Mouse (Mus musculus): Measurements from ENCODE around the gene Gata2. TPM values are rescaled to one million over a fixed set of nuclear protein-coding genes. Genes with fewer than 3 reads are reported as not detected.

Gata2 gene
- 6.1 and 7.5 TPM in 2 replicates for total RNA-seq (2014; rRNA removed)
- polyA plus RNA-seq (2015; fragmentation: Nextera tagmentation; extraction: Ambion mirVana), result 17.9 and 19.7 TPM in 2 replicates

DNA sequence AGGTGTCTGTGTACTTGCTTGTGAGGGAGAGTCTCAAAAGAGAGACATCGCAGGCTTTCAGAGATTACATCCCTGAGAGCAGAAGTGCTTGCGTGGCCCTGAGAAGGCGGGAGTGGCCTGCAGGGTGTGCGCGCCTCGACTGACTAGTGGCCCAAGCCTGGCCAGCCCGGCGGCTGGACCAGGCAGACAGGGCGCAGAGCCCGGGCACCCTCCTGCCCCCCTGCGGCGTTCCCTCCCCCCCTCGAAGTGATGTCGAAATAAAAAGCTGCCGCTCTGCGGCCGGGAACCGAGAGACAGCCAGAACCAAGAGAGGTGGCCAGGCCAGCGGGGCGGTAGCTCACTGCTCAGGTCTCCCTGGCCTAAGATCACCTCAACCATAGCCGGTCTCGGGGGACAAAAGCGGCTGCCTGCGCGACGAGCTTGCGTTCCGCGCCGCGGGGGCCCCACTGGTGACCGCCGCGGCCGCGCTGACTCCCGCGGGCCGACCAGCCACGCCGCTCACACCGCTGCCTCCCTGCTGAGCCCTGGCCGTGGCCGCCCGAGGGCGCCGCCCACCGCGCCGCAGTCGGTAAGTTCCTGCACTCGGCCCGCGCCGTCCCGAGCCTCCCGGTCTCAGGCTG is at the start of gene Gata2:
Gene Gata2 (plus strand): TSS at position 459 of the 620 bp plus-strand sequence.
- peak within 1 kb of the TSS; percentile 30 for H3K4me3 ChIP-seq (ENCODE audit: low read length)
- no peak for DNase-seq (ENCODE audit: low spot score)
- no peaks in the 10 kb centered on the region for H3K36me3 ChIP-seq (ENCODE audit: insufficient read depth, low read length)
- H3K4me1 ChIP-seq (ENCODE audit: insufficient read depth, low read length), result peaks cover 12% of the 10 kb centered on the region; the same call in 1 of the 2 replicates
- H3K27ac ChIP-seq, result no peak within 1 kb of the TSS
- ATAC-seq, result no peak
- H3K27me3 ChIP-seq (ENCODE audit: insufficient read depth, low read length), result peaks cover 87% of the 10 kb centered on the region
- H3K4me2 ChIP-seq (ENCODE audit: low read depth, low read length), result peak within 1 kb of the TSS; percentile 46
- no peak within 1 kb of the TSS; the same call in 1 of the 2 replicates for H3K9ac ChIP-seq (replicated peaks; ENCODE audit: low read length)
- H3K9me3 ChIP-seq (ENCODE audit: low read length), result no peaks in the 10 kb centered on the region
- TF ChIP-seq CTCF (IDR thresholded peaks at IDR 0.05; ENCODE audit: low read depth), result no peak
- WGBS, result 1% methylated on average over 50 of the region's 57 CpGs

DNA sequence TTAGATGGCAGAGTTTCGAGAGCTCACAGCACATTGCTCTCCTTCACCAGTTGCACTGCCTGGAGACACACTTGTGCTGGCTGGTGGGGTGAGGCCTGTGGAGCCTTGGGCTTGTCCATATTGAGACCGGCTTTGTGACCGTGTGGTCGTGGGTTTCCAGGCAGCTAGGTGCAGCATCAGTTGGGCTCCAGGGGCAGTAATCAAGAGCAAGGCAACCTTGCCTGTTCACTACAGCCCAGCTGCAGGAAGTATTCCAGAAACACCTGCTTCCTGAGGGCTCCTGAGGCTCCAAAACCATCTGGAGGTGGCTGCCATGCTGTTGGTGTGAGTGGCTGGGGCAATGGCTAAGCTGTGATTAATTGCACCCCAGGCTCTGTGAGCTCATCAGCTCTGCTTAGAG is 47.9 kb upstream of the Gata2 start:
- Histone ChIP-seq H3K4me2 (ENCODE audit: low read depth, low read length) (no peak overlapping the region), H3K9ac (replicated peaks; ENCODE audit: low read length) (no peak overlapping the region), H3K4me1 (ENCODE audit: insufficient read depth, low read length) (no peaks in the 10 kb centered on the region), H3K4me3 (ENCODE audit: low read length) (no peak overlapping the region), H3K27me3 (ENCODE audit: insufficient read depth, low read length) (no peaks in the 10 kb centered on the region), H3K36me3 (ENCODE audit: insufficient read depth, low read length) (no peaks in the 10 kb centered on the region), H3K9me3 (ENCODE audit: low read length) (no peaks in the 10 kb centered on the region), H3K27ac (no peak overlapping the region)
- ATAC-seq (no peak), DNase-seq (ENCODE audit: low spot score) (no peak)
- WGBS, result 63% methylated on average over 4 of the region's 4 CpGs
- no peak for TF ChIP-seq CTCF (IDR thresholded peaks at IDR 0.05; ENCODE audit: low read depth)

DNA sequence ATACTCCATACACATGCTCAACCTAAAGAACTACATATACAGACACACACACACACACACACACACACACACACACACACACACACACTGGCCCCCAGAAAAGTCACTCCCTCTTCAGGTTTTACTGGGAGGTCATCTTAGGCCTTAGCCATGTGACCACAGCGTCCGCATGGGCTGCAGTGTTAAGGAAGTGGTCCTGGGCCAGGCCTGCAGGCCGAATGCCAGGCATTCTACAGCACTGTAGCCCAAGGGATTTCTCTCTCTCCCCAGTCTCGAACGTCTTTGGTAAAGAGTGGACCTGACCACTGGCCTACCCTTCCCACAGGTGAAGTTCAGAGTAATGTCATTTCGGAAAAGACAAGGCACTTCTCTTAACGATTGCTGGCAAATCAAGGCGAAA is 47.1 kb upstream of the Gata2 start:
- no peaks in the 10 kb centered on the region for H3K9me3 ChIP-seq (ENCODE audit: low read length)
- no peaks in the 10 kb centered on the region for H3K27me3 ChIP-seq (ENCODE audit: insufficient read depth, low read length)
- no peak overlapping the region for H3K27ac ChIP-seq
- H3K4me3 ChIP-seq (ENCODE audit: low read length), result no peak overlapping the region
- DNase-seq (ENCODE audit: low spot score) (no peak), ATAC-seq (no peak)
- TF ChIP-seq CTCF (IDR thresholded peaks at IDR 0.05; ENCODE audit: low read depth), result no peak
- H3K4me2 ChIP-seq (ENCODE audit: low read depth, low read length), result no peak overlapping the region
- H3K36me3 ChIP-seq (ENCODE audit: insufficient read depth, low read length), result no peaks in the 10 kb centered on the region
- H3K4me1 ChIP-seq (ENCODE audit: insufficient read depth, low read length), result no peaks in the 10 kb centered on the region
- H3K9ac ChIP-seq (replicated peaks; ENCODE audit: low read length), result no peak overlapping the region
- 76% methylated on average over 8 of the region's 8 CpGs for WGBS

DNA sequence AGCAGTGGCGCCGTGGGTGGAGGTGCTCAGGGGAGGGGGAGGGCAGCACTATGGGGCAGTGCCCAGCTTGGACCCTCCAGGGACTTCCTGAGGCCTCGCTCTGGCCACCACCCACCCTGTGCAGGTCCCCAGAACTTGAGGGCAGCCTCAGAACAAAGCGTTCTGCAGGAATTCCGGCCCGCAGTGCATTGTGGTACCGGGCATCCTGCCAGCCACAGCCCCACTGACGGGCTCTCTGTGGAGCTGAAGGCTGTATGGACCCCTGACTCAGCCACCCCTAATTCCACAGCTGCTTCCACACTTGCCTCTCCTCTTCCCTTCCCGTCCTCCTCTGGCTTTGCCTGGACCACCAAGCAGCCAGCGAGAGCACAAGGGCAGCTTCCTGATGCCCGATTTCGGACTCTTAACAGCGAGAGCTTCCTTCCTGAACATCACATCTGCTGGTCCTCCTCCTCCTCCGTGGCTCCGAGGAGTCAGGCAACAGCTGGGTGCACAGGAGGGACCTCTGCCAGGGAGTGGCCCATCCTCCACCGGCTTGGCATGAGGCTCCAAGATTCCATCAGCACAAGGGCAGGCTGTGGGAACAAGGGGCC is 46.2 kb upstream of the Gata2 start:
- no peak overlapping the region for H3K27ac ChIP-seq

DNA sequence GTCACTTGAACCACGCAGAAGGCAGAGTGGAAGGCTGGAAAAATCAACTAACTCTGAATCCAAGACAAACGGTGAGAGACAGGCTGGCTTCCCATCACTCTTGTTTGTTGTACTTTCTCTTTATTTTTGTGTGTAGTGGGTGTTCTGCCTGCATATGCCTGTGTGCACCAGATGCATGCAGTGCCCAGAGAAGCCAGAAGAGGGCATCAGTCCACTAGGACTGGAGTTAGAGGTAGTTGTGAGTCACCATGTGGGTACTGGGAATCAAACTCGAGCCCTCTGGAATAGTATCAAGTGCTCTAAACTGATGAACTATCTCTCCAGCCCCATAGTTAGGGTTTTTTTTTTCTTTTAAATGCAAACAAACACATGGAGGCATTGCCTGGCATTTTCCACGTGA is 42.4 kb upstream of the Gata2 start:
- 79% methylated on average over 4 of the region's 4 CpGs for WGBS
- H3K4me1 ChIP-seq (ENCODE audit: insufficient read depth, low read length), result no peaks in the 10 kb centered on the region
- H3K27me3 ChIP-seq (ENCODE audit: insufficient read depth, low read length), result no peaks in the 10 kb centered on the region
- no peak overlapping the region for H3K9ac ChIP-seq (replicated peaks; ENCODE audit: low read length)
- no peaks in the 10 kb centered on the region for H3K36me3 ChIP-seq (ENCODE audit: insufficient read depth, low read length)
- 0 out of 2 replicates have a peak, but pooled peaks have one; percentile 4 for TF ChIP-seq CTCF (IDR thresholded peaks at IDR 0.05; ENCODE audit: low read depth)
- no peak overlapping the region for H3K27ac ChIP-seq
- no peak for ATAC-seq
- H3K4me3 ChIP-seq (ENCODE audit: low read length), result no peak overlapping the region
- no peak for DNase-seq (ENCODE audit: low spot score)
- H3K4me2 ChIP-seq (ENCODE audit: low read depth, low read length), result no peak overlapping the region
- H3K9me3 ChIP-seq (ENCODE audit: low read length), result no peaks in the 10 kb centered on the region

More for the DNA sequence above, 46.2 kb upstream of the Gata2 start:
- Histone ChIP-seq H3K9me3 (ENCODE audit: low read length) (no peaks in the 10 kb centered on the region), H3K4me2 (ENCODE audit: low read depth, low read length) (0 out of 2 replicates have a peak overlapping the region, but pooled peaks have one; percentile 16), H3K4me1 (ENCODE audit: insufficient read depth, low read length) (no peaks in the 10 kb centered on the region), H3K27me3 (ENCODE audit: insufficient read depth, low read length) (no peaks in the 10 kb centered on the region), H3K36me3 (ENCODE audit: insufficient read depth, low read length) (no peaks in the 10 kb centered on the region), H3K4me3 (ENCODE audit: low read length) (no peak overlapping the region), H3K9ac (replicated peaks; ENCODE audit: low read length) (no peak overlapping the region)
- ATAC-seq (peak; percentile 60), DNase-seq (ENCODE audit: low spot score) (peak; percentile 20)
- TF ChIP-seq CTCF (IDR thresholded peaks at IDR 0.05; ENCODE audit: low read depth), result no peak
- 55% methylated on average over 16 of the region's 16 CpGs for WGBS

DNA sequence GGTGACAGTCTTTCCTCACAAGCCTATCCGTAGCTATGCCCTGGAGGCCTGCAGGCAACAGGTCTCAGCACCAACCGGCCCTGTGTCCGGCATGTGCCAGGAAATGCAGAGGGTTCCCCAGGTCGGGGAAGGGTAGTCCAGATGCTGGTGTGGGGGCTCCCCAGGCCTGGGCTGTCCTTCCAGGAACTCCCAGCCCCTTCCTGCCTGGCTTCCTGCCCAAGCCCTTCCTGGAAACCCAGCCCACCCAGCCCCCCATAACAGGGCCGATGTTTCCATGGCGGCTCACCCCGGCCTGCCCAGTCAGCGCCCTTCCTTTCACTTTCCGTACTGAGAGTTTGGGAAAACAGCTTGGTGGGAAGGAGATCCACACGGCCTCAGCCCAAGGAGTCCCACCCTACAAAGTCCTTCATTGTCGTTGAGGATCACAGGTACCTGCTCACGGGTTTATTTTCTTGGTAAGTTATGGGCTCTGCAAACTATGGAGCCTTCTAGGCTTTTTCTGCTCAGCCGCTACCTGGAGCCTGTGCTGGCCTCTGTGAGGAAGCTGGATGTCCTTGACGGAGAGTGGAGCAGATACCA is 41.5 kb upstream of the Gata2 start:
- H3K4me2 ChIP-seq (ENCODE audit: low read depth, low read length), result no peak overlapping the region
- no peaks in the 10 kb centered on the region for H3K4me1 ChIP-seq (ENCODE audit: insufficient read depth, low read length)
- WGBS, result 80% methylated on average over 14 of the region's 14 CpGs
- H3K27me3 ChIP-seq (ENCODE audit: insufficient read depth, low read length), result no peaks in the 10 kb centered on the region
- no peak for DNase-seq (ENCODE audit: low spot score)
- H3K9ac ChIP-seq (replicated peaks; ENCODE audit: low read length), result no peak overlapping the region
- no peak for ATAC-seq
- H3K9me3 ChIP-seq (ENCODE audit: low read length), result no peaks in the 10 kb centered on the region
- no peak overlapping the region for H3K4me3 ChIP-seq (ENCODE audit: low read length)
- no peak overlapping the region; the same call in 1 of the 2 replicates for H3K27ac ChIP-seq
- H3K36me3 ChIP-seq (ENCODE audit: insufficient read depth, low read length), result no peaks in the 10 kb centered on the region
- no peak for TF ChIP-seq CTCF (IDR thresholded peaks at IDR 0.05; ENCODE audit: low read depth)

Measured in hindbrain, postnatal 0 days (tissue).